Mouse (Mus musculus) midbrain, embryonic 14.5 days (tissue): Measurements from ENCODE around the gene Ppia. TPM values are rescaled to one million over a fixed set of nuclear protein-coding genes. Genes with fewer than 3 reads are reported as not detected.
"Not testable (repeated sequence)": the region's sequence is repeated elsewhere in the genome, so short reads cannot be mapped to it uniquely, and the experiment has no call there.

Experiments
- ATAC-seq: fragments of 200-750 bp; cut with Nextera tagmentation; 2 replicates; pipeline ENCODE4 v1.8.0; 2017; ENCODE audit warnings: moderate number of reproducible peaks, moderate library complexity; ENCODE audit not compliant: low FRiP score, low TSS enrichment
- DNase-seq: peaks from one replicate; pipeline ENCODE4 v3.0.0-alpha.2; 2015
- H3K27ac ChIP-seq: fragments of 300-500 bp; sonication (generic); replicated peaks from 2 replicates; pipeline ENCODE4 v1.5.1; 2014; ENCODE audit warnings: mild to moderate bottlenecking, low read depth, low read length, moderate library complexity
- H3K27me3 ChIP-seq: fragments of 300-500 bp; sonication (generic); 2 replicates; pipeline ENCODE4 v1.6.1; 2014; ENCODE audit warnings: low read length, control low read depth, mixed read lengths; ENCODE audit not compliant: control insufficient read depth, insufficient read depth
- H3K36me3 ChIP-seq: fragments of 300-500 bp; sonication (generic); 2 replicates; pipeline ENCODE4 v1.6.1; 2014; ENCODE audit warnings: low read length, control low read depth; ENCODE audit not compliant: control insufficient read depth, insufficient read depth
- H3K4me1 ChIP-seq: fragments of 300-500 bp; sonication (generic); 2 replicates; pipeline ENCODE4 v1.6.1; 2014; ENCODE audit warnings: mild to moderate bottlenecking, antibody characterized with exemption, low read length, control low read depth; ENCODE audit not compliant: control insufficient read depth, insufficient read depth
- H3K4me2 ChIP-seq: fragments of 300-500 bp; sonication (generic); 2 replicates; pipeline ENCODE4 v1.6.1; 2014; ENCODE audit warnings: mild to moderate bottlenecking, low read length, moderate library complexity
- H3K4me3 ChIP-seq: fragments of 300-500 bp; sonication (generic); replicated peaks from 2 replicates; pipeline ENCODE4 v1.5.1; 2014; ENCODE audit warnings: low read depth, low read length
- H3K9ac ChIP-seq: fragments of 300-500 bp; sonication (generic); replicated peaks from 2 replicates; pipeline ENCODE4 v1.6.1; 2014; ENCODE audit warnings: mild to moderate bottlenecking, low read length, moderate library complexity
- H3K9me3 ChIP-seq: fragments of 300-500 bp; sonication (generic); 2 replicates; pipeline ENCODE4 v1.6.1; 2016; ENCODE audit warnings: low read length, control low read depth, mixed read lengths; ENCODE audit not compliant: control insufficient read depth
- WGBS: fragments of 180-500 bp; shearing (Covaris S2); extraction: QIAGEN DNeasy Blood & Tissue Kit; methylation state at CpG from one replicate; pipeline ENCODE4 v1.1.7; 2014; 5-methylcytosine and 5-hydroxymethylcytosine counted together
- polyA plus RNA-seq: library from polyadenylated mRNA; unstranded; fragments of >200 nt; fragmentation: Nextera tagmentation; extraction: Ambion mirVana; gene quantifications from 2 replicates; pipeline ENCODE4 v1.2.1, GENCODE M21; 2014

The Ppia gene
- polyA plus RNA-seq, 1 experiment from 2014 or later: 3,781 TPM

DNA sequence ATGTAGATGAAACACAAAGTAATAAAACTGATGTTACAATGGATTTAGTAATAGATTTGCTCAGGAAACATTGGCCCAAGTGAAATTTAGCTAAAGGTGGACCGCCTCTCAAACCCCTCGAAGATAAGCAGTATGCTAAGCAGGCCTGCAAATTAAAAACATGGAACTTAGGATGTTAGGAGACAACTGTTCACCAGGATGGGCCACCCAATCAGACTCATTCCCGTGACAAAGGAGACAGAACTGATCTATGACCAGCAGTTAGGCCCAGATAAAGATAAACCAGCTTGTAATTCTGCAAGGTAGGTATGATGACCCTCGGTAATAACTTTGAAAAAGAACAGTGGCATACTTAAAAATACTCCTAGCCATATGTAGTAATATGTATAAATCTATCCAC lies 27.9 kb downstream of the Ppia start:
- Histone ChIP-seq H3K27me3 (no peaks in the 10 kb centered on the region), H3K4me2 (peak overlapping the region; percentile 71), H3K9me3 (no peaks in the 10 kb centered on the region), H3K36me3 (peaks cover 5% of the 10 kb centered on the region), H3K9ac (peak overlapping the region; percentile 79; the same call in 1 of the 2 replicates), H3K27ac (no peak overlapping the region), H3K4me1 (peaks cover 8% of the 10 kb centered on the region), H3K4me3 (peak overlapping the region; percentile 82)
- 49% methylated on average over 4 of the region's 4 CpGs for WGBS
- ATAC-seq (no peak), DNase-seq (no peak)

DNA sequence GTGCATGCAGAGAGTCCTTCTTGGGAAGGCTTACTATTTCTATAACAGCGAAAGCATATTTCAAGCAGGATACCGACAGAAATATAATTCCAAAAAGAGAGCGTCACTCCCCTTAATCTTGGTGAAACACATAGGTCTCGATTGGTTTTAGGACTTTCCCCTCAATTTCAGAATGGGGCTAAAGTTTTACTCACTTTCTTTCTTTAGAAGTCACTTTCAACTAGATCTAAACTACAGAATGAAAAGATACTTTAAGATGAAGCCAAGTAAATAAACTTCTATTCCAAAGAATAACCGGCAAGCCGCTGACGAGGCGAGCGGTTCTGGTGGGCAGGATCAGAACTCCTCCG lies 28.5 kb downstream of the Ppia start:
- no peaks in the 10 kb centered on the region for H3K9me3 ChIP-seq
- ATAC-seq (no peak), DNase-seq (no peak)
- H3K27ac ChIP-seq: peak overlapping the region; percentile 94
- under 1% methylated on average over 10 of the region's 10 CpGs for WGBS
- H3K4me1 ChIP-seq: peaks cover 8% of the 10 kb centered on the region
- peak overlapping the region; percentile 71 for H3K4me2 ChIP-seq
- peak overlapping the region; percentile 82 for H3K4me3 ChIP-seq
- H3K36me3 ChIP-seq: peaks cover 2% of the 10 kb centered on the region; the same call in 1 of the 2 replicates
- H3K9ac ChIP-seq: peak overlapping the region; percentile 79
- no peaks in the 10 kb centered on the region for H3K27me3 ChIP-seq

DNA sequence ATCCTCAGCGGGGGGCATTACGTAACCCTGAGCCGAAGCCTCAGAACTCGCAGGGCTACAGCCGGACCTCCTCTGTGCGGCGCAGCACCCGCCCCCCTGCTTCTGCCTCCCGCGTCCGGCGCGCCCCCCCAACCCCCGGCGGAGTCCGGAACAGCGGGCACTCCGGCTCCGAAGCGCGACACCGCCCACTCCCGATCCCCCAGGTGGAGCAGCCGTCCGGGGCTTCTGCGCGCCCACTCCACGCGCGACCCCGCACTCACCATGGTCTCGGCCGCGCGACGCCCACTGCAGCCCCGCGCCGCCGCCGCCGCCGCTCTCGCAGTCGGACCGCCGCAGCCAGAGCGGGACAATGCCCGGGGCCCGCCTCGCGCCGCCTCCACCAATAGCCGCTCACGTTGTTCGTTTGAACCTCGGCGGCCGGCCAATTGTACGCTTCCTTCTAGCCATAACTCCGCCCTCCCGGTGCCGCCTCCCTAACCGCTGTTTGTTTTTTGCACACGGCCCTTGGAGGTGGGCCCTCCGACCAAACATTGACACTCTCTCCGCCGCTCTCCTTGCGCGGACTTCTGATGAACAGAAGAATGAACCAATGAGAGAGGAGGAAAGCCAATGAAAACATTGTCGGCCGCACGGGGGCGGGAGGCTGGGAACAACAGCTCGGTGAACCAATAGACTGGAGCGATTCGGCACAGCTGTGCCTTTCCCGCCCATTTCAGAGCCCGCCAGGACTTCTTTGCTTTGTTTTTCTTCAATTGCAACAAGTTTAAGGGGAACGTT lies 29.0 kb downstream of the Ppia start, which contains the start of gene H2afv:
Gene H2afv (minus strand): TSS at position 367 of the 777 bp plus-strand sequence.
- ATAC-seq: peak; percentile 99
- Histone ChIP-seq H3K27me3 (no peaks in the 10 kb centered on the region), H3K9me3 (no peaks in the 10 kb centered on the region), H3K27ac (peak within 1 kb of the TSS; percentile 94), H3K36me3 (no peaks in the 10 kb centered on the region), H3K4me3 (peak within 1 kb of the TSS; percentile 82), H3K9ac (peak within 1 kb of the TSS; percentile 79), H3K4me2 (peak within 1 kb of the TSS; percentile 71), H3K4me1 (peaks cover 8% of the 10 kb centered on the region)
- peak; percentile 100 for DNase-seq
- WGBS: under 1% methylated on average over 80 of the region's 80 CpGs

DNA sequence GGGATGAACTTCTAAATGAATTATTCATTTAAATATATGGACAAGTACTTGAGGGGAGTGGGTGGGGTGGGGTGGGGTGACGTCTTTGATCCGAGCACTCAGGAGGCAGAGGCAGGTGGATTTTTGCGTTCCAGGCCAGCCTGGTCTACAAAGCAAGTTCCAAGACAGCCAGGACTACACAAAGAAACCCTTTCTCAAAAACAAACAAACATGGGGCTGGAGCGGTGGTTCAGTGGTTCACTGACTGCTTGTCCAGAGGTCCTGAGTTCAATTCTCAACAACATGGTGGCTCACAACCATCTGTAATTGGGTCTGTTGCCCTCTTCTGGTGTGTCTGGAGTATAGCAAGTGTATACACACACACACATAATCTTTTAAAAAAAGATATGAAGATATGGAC lies 30.2 kb downstream of the Ppia start:
- no peak for ATAC-seq
- no peak overlapping the region for H3K4me3 ChIP-seq
- no peaks in the 10 kb centered on the region for H3K36me3 ChIP-seq
- no peaks in the 10 kb centered on the region for H3K27me3 ChIP-seq
- WGBS: 84% methylated on average over 4 of the region's 4 CpGs
- H3K27ac ChIP-seq: no peak overlapping the region
- no peaks in the 10 kb centered on the region for H3K9me3 ChIP-seq
- no peak overlapping the region for H3K4me2 ChIP-seq
- peaks cover 8% of the 10 kb centered on the region for H3K4me1 ChIP-seq
- H3K9ac ChIP-seq: no peak overlapping the region
- no peak for DNase-seq

DNA sequence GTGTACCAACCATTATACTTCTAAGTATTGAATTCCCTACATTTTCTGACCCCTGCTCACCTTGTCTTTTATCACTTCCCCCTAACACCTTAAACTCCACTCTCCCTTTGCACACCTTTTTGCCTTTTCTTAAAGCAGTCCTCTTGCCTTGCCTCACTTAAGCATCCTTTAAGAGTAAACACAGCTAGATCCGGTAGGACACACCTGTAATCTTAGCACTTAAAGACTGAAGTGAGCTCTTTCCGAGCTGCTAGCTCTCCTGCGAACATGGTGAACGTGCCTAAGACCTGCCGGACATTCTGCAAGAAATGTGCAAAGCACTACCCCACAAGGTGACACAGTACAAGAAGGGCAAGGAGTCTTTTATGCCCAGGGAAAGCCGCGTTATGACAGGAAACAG lies 30.7 kb downstream of the Ppia start:
- no peaks in the 10 kb centered on the region for H3K9me3 ChIP-seq
- 88% methylated on average over 7 of the region's 7 CpGs for WGBS

DNA sequence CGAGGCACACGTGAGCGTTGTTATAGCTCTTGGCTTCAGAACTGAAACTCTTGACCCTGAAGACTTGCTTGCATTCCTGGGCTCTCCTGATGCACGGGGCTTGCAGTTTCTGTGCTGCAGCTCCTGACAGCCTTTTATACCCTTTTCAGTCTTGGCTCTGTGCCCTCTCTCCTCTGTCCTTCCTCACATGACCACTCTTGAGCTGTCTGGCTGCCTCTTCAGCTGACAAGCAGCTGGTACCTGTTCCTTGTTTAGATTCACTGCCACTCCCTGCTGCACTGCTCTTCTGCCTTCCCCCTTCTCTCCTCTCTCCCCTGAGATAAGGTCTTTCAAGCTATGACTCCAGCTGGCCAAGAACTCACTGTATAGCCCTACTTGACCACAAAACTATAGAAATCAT lies 32.2 kb downstream of the Ppia start:
- Histone ChIP-seq H3K4me1 (peaks cover 8% of the 10 kb centered on the region), H3K4me2 (no peak overlapping the region), H3K27ac (no peak overlapping the region), H3K9me3 (no peaks in the 10 kb centered on the region), H3K36me3 (no peaks in the 10 kb centered on the region), H3K27me3 (no peaks in the 10 kb centered on the region), H3K4me3 (no peak overlapping the region), H3K9ac (no peak overlapping the region)
- ATAC-seq (no peak), DNase-seq (no peak)
- WGBS: 85% methylated on average over 4 of the region's 4 CpGs

More for the DNA sequence above, 30.7 kb downstream of the Ppia start:
- no peaks in the 10 kb centered on the region for H3K27me3 ChIP-seq
- H3K4me2 ChIP-seq: no peak overlapping the region
- H3K4me3 ChIP-seq: no peak overlapping the region
- DNase-seq: no peak
- H3K27ac ChIP-seq: no peak overlapping the region
- ATAC-seq: no peak
- H3K4me1 ChIP-seq: peaks cover 8% of the 10 kb centered on the region
- H3K9ac ChIP-seq: no peak overlapping the region
- H3K36me3 ChIP-seq: no peaks in the 10 kb centered on the region

DNA sequence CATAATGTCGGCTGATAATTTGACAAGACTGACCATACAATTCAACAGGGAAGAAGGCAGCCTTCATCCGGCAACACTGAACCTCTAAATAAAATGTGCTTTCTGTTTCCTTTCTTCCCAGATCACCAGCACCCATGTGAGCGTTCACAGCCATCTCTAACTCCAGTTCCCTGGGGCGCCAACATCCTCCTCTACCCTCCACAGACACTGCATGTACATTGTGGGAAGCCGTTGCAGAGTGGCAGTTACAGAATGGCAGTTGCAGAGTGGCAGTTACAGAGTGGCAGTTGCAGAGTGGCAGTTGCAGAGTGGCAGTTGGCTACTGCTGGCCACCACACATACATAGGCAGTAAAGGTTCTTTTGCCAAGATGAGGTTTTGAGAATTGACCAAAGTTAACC lies 32.9 kb downstream of the Ppia start:
- H3K4me3 ChIP-seq, DNase-seq, H3K4me2 ChIP-seq, H3K27me3 ChIP-seq, H3K4me1 ChIP-seq, H3K9me3 ChIP-seq, ATAC-seq, H3K9ac ChIP-seq, H3K36me3 ChIP-seq, H3K27ac ChIP-seq: not testable (repeated sequence)
- WGBS: 95% methylated on average over 5 of the region's 5 CpGs

DNA sequence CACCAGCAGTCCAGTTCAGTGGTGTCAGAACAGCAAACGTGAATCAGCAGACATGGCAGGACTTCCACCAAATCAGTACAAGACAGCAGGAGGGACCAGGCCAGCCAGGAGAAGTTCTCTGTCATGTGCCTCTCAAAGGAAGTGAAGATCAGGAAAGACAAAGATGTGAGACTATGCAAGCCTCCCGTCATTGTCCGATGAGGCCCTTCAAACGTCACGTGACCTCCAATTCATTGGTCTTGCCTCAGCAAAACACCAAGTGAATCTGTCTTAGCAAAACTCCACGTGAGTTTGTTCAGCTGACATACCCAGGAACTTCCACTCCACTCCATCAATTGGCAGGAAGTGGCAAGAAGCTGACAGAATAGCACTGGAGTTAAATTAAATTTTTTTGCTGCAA lies 40.8 kb downstream of the Ppia start:
- Histone ChIP-seq H3K4me1 (no peaks in the 10 kb centered on the region), H3K36me3 (no peaks in the 10 kb centered on the region), H3K27ac (no peak overlapping the region), H3K9me3 (no peaks in the 10 kb centered on the region), H3K4me2 (no peak overlapping the region), H3K27me3 (no peaks in the 10 kb centered on the region), H3K4me3 (no peak overlapping the region), H3K9ac (no peak overlapping the region)
- ATAC-seq (no peak), DNase-seq (no peak)
- 84% methylated on average over 6 of the region's 6 CpGs for WGBS

DNA sequence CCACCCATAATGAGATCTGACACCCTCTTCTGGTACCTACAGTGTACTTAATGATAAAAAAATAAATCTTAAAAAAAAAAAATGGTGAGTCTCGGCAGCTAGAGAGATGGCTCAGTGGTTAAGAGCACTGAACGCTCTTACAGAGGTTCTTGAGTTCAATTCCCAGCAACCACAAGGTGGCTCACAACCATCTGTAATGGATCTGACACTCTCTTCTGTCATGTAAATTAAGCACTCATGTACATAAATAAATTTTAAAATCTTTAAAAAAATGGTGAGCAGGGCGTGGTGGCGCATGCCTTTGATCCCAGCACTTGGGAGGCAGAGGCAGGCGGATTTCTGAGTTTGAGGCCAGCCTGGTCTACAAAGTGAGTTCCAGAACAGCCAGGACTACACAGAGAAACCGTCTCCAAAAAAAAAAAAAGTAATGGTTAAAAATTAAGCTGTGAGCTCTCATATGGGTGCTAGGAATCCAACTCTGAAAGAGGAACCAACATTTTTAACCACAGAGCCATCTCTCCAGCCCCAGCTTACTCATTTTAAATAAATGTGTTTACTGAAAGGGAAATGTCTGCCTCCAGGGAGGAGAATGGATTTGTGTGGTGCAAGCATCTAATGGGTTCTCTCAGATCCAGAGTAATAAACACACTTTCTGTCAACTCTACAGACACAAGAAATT lies 48.1 kb downstream of the Ppia start:
- peaks cover 30% of the 10 kb centered on the region for H3K36me3 ChIP-seq
- no peak overlapping the region for H3K4me2 ChIP-seq
- no peak overlapping the region for H3K9ac ChIP-seq
- DNase-seq (no peak), ATAC-seq (no peak)
- H3K4me3 ChIP-seq: no peak overlapping the region
- WGBS: 88% methylated on average over 6 of the region's 6 CpGs
- H3K27me3 ChIP-seq: no peaks in the 10 kb centered on the region
- H3K4me1 ChIP-seq: no peaks in the 10 kb centered on the region; the same call in 1 of the 2 replicates
- H3K27ac ChIP-seq: no peak overlapping the region
- no peaks in the 10 kb centered on the region for H3K9me3 ChIP-seq
